Mouse (Mus musculus) adrenal gland, adult 2 months (tissue): ENCODE measurements around the gene Rin2. TPM values are rescaled to one million over a fixed set of nuclear protein-coding genes. Genes with fewer than 3 reads are reported as not detected.

Source experiments
- DNase-seq: peaks from one replicate; pipeline ENCODE4 v3.0.0; 2021
- polyA plus RNA-seq: library from polyadenylated mRNA; depleted of rRNA; stranded (reverse); fragments of >200 nt; gene quantifications from 2 replicates; pipeline ENCODE4 v1.2.3, GENCODE M21; 2012
- total RNA-seq, 2 experiments: library from RNA; stranded (reverse); gene quantifications; 2 replicates each; pipeline ENCODE4 v1.2.3; 2021

The Rin2 gene
- total and polyA plus RNA-seq, 3 experiments: 4.8 to 31.9 (median 23.0) TPM

GRCm38 (mm10) chr2:145787486-145787885, 112.5 kb downstream of the Rin2 start:
- no peak for DNase-seq

GRCm38 (mm10) chr2:145788562-145789346, 113.7 kb downstream of the Rin2 start:
- no peak for DNase-seq

DNA sequence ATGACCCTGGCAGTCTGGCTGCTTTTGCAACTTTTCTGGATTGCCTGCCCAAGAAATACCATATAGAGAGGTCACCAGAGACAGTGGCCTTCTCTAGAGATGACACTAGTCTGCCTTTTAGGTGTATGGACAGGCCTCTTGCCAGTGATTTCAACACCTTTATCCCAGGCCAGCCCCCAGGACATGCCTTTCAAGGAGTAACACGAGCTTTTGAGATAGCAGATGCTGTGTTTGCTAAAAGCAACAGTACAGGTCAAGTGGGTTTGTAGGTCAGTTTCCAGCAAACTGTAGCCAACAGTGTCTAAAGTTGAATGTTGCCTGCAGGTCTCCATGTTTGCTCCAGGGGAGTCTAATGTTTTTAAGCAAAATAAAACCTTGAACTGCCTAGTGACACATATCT, 118.7 kb downstream of the Rin2 start:
- DNase-seq: no peak

DNA sequence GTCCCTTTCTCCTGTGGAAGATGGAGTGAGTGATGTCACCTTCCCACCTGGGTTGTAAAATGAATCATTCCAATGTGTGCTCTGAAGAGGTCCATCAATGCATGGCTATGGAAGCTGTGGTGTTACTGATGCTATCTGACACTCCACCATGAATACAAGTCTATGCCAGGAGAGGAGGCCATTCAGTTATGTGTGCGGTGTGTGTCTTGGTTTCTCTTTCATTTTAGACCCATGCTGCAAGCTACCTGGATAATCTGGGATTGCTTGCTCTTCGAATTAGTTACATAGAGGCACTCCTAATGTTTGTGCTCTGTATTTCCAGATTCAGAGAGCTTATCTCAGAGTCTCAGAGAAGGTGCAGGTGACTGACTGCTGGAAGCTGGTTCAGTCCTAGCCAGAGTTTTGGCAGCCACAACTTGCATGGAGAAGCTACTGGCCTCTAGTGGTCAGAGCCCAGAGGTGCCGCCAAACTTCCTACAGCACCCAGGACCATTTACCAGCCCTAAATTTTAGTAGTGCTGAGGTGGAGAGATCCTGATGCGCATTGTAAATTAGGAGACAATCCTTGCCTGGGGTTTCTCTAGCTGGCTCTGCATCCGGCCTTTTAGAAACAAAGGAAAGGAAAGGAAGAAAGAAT, 119.4 kb downstream of the Rin2 start:
- DNase-seq: peak; percentile 68

DNA sequence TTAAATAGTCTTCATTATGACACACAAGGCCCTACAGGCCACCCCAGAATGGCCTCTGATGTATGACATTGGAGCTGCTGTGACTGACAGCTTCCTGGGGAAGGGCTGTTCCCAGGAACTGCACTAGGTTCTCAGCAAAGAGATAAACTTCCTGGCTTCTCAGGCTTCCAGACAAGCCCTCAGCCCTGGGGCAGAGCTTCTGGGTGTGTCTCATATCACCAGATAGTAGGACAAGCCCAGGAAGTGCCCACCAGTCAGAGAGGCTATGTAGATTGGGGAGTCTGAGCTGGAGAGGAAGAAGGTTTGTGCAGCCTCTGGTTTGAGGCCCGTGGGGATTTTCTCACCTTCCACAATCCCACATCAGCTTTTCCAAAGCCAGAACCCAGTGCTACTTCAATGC, 122.8 kb downstream of the Rin2 start:
- DNase-seq: peak; percentile 42

DNA sequence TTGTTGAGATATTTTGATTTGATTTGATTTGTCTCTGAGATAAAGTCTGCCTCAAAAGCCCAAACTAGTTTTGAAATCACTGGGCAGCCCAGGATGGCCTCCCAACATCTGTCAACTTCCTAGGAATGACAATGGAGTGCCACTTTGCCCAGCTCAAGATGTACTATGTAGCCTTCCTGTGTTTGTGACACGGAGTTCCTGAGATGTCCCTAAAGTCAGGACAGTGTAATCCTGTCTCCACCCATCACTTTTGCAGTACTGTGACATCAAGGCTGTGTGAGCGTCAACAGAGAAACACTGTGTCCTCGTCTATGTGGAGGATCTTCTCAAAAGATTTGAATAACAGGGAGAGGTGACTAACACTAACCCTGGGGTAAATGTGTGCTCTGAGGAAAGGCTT, 123.9 kb downstream of the Rin2 start:
- no peak for DNase-seq

DNA sequence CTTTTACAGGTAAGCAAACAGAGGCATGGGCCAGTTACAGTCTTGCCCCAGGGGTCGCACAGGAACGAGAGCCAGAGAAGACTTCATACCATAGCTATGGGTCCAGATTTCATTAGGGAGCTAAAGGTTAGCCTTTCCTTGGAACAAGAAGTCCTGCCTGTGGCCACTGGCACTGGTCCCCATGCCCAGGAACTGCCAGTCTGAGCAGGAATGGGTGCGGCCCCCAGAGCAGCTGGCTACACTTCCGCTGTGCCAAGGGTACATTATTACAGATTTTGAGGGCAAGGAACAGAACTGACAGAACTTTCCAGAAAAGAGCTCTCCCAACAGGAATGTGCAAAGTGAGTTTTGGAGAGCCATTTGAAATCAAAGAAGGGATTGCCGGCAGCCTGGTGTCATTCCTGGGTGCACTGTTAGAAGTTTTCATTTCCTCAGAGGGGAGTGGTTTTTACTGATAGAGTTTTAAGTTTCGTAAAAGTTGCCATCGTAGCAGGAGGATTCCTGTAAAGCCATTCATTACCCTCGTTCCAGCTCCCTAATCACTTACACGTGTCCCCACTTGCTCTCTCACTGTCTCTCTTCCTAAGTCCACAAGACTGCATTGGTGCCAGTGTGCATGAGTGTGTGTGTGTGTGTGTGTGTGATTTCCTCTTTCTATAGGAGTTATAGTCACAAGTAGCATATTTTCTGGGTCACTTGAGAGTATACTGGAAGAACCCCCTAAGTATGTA, 126.5 kb downstream of the Rin2 start:
- peak; percentile 28 for DNase-seq

DNA sequence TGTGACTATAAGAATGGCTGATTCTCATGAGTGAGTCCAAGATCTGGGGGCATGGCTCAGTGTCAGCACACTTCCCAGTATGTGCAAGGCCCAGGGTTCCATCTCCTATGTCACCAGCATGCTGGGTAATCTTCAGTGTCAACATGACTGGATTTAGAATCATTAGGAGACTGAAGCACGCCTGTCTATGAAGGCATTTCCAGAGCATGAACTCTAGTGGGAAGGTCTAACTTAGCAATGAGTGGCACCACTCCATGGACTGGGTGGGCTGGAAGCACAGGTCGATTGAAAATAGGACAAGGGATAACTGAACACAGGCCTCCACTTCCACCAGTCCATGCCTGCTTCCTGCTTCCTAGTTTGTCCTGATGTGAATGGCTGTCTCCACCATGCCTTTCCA, 127.6 kb downstream of the Rin2 start:
- DNase-seq: no peak

DNA sequence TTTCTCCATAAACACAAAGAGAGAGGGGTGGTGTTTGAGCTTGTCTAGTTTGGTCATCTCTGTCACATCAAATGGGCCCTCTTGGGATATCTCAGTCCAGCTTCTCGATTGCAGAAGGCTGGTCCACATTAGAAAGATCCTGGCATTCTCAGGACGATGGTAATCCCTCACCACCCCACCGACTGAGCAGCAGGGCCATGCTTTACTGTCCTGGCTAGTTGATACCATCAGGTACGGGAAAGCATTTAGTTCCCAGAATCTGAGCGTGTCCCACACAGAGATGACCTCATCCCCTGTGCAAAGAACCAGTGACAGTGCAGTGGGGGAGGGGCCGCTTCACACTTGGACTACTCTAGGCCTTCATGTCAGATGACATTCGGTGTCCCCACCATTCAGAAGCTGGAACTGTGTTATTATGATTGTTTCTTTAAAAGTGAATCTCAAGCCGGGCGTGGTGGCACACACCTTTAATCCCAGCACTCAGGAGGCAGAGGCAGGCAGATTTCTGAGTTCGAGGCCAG, 128.9 kb downstream of the Rin2 start:
- DNase-seq: no peak

DNA sequence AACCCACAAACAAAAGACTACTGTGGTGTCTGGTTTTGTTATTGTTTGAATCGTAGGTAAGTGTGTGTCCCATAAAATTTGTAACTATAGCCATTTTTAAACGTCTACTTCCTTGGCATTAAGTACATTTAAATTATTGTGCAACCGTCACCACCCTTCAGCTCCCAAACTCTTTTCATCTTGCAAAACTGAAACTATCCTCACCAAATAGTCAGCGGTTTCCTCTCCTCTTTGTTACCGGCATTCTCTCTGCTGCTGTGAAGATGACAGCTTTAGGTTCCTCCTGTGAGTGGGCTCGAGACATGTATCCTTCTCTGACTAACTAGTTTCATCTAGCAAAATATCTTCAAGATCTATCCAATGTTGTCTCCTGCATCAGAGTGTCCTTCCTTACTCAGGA, 129.5 kb downstream of the Rin2 start:
- no peak for DNase-seq

DNA sequence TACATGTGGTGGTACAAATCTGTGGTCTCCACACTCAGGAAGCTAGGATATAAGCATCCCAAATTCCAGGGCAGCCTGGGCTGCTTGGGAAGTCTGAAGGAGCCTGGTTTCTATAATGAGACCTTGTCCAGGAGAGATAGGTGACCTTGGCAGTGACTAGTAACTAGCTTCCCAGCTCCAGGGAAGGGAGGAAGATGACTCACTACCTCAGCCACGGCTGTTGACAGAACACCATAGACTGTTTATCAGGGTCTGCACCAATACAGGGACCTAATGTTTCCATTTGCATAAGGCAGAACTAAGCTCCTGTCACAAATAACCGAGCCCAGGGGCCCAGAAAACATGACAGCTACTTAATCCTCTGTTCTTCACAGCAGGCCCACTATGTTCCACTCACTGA, 132.3 kb downstream of the Rin2 start:
- DNase-seq: peak; percentile 30

GRCm38 (mm10) chr2:145808251-145808650, 133.2 kb downstream of the Rin2 start:
- DNase-seq: no peak

GRCm38 (mm10) chr2:145808667-145809066, 133.7 kb downstream of the Rin2 start:
- no peak for DNase-seq

DNA sequence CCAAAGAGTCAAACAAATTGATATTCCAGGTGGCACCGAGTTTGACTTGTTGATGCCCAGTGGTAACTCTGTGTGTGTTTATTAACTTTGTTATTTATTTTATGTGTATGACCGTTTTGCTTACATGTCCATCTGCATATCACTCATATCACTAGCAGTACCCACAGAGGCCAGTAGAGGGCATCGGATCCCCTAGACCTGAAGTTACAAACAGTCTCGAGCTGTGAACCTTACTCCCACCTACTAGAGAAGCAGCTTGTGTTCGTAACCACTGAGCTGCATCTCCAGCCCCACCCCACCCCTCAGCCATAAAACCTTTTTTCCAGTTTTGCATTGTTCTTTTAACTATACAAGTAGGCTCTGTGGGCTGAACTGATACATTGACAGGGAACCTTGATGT, 135.7 kb downstream of the Rin2 start:
- DNase-seq: no peak

GRCm38 (mm10) chr2:145812818-145813217, 137.8 kb downstream of the Rin2 start:
- DNase-seq: no peak

GRCm38 (mm10) chr2:145817195-145817594, 142.2 kb downstream of the Rin2 start:
- DNase-seq: no peak

DNA sequence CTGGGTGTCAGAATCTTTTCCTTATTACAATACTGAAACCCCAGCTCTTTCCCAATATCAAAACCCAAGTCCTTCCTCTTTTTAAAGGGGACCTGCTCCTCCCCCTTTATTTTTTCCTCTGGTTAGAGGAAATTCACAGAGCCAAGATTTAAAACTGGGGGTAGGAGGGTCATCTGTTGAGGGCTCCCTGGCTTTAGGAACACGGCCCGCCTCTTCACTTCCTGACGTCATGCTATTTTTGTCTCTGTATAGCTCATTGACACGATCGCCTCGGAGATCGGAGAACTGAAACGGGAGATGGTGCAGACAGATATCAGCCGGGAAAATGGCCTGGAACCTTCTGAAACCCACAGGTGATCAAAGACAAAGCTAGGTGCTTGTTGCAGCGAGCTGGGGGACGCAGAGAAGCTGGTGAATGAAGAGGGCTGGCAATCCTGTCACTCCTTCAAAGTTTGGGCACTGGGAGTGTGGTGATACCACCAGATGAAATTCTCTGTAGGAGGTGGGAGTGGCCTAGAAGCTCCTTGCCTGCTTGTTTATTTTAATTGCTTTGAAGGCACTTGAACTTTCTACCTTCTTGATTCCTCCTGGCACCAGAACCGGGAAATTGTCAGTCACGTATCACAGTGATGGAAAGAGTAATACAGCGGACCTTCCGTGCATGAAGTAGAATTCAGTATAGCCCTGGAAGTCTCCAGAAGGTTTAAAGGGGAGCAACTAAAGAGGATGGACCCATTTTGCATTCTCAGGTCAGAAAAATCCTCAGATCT, 147.2 kb downstream of the Rin2 start:
- peak; percentile 50 for DNase-seq

DNA sequence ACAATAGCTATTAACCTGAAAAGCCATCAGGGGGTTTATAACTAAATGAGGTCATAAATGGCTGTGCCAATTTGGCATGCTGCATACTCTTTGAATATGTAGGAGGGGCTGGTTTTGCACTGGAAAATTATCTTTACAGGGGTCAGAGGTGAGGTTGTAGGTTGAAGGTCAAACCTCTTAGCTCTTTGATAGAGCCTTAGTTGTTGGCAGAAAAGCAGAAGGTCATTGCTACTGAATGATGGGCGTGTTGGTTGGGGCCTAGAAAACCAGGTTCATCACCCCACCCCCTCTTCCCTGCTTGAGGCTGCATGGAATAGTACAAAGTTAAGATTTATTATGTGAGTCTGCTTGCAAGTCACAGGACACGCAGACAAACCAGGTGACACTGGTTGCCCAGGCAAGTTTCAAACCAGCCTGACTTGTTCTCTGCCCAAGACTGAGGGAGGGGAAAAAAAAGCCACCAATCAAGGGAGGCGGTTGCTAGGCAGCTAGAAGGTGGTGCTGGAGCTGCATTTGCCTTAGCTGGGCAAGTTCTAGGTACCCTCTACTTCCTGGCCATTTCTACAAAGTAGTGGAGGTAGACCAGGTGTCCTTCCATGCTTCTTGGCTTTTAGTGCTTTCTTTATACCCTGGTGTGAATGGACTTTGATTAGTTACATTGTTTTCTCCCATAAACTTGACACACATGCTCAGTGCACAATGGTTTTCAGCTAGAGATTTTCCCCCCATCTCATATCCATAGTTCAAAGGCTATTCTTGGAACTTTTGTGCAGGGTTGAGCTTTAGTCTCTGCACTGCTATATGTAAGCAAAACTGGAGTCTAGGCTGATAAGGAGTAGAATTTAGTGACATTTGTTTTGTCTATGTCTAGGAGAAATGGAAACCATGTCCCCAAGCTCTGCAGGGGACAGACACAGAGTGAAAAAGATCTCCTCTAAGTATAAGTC, 148.0 kb downstream of the Rin2 start:
- no peak for DNase-seq

DNA sequence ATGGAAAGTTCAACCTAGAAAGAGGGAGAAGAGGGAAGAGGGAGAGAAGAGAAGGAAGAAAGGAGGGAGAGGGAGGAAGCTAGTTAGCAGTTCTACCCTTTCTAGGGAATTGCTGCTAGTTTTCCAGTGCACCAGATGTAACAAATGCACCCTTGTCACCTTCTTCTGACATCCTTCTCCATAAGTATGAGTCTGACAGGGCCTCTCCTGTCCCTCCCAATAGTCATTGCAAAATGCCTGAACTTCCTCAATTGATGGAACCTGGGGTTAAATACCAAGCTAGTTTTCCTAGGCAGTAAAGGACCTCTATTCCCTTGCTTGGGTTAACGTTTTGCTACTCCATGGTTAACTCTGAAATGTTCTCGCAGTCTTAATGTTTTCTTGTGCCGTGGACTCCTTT, 149.7 kb downstream of the Rin2 start:
- no peak for DNase-seq

DNA sequence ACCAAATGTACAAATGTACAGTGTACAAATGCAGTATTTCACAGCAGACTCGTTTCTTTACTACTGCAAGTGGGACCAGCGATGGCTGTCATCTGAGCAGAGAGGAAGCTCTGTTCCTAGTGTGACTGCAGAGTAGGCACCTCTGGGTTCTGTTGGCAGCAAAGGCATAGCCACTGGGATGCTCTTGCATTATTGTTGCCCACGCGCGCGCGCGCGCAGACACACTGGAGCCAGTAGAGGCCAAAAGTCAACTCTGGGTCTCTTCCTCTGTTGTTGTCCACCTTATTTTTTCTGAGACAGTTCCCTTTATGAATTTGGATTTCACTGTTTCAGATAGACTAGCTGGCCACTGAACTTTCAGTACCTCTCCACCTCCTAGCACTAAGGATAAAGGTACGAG, 150.2 kb downstream of the Rin2 start:
- no peak for DNase-seq

GRCm38 (mm10) chr2:145827930-145828329, 152.9 kb downstream of the Rin2 start:
- no peak for DNase-seq
